Mouse (Mus musculus) embryonic facial prominence, embryonic 10.5 days (tissue): ENCODE results near the gene Ttc28. TPM values are rescaled to one million over a fixed set of nuclear protein-coding genes. Genes with fewer than 3 reads are reported as not detected.
"Not testable (repeated sequence)": the region's sequence is repeated elsewhere in the genome, so short reads cannot be mapped to it uniquely, and the experiment has no call there.

Experiments
- DNase-seq: peaks from one replicate; pipeline ENCODE4 v3.0.0-alpha.2; 2017; ENCODE audit warnings: low spot score
- H3K27ac ChIP-seq: fragments of 300-500 bp; sonication (generic); replicated peaks from 2 replicates; pipeline ENCODE4 v1.5.1; 2016; ENCODE audit warnings: mild to moderate bottlenecking
- H3K27me3 ChIP-seq: fragments of 300-500 bp; sonication (generic); replicated peaks from 2 replicates; pipeline ENCODE4 v1.6.1; 2016; ENCODE audit warnings: low read depth, mild to moderate bottlenecking; ENCODE audit not compliant: poor library complexity, severe bottlenecking
- H3K36me3 ChIP-seq: fragments of 300-500 bp; sonication (generic); replicated peaks from 2 replicates; pipeline ENCODE4 v1.6.1; 2016; ENCODE audit warnings: mild to moderate bottlenecking, moderate library complexity
- H3K4me1 ChIP-seq: fragments of 300-500 bp; sonication (generic); 2 replicates; pipeline ENCODE4 v1.6.1; 2016
- H3K4me3 ChIP-seq: fragments of 300-500 bp; sonication (generic); 2 replicates; pipeline ENCODE4 v1.5.1; 2016; ENCODE audit warnings: mild to moderate bottlenecking, moderate library complexity
- H3K9me3 ChIP-seq: fragments of 300-500 bp; sonication (generic); 2 replicates; pipeline ENCODE4 v1.6.1; 2016; ENCODE audit warnings: mild to moderate bottlenecking
- WGBS: fragments of 180-500 bp; shearing (Covaris S2); methylation state at CpG from one replicate; pipeline ENCODE4 v1.1.7; 2016; 5-methylcytosine and 5-hydroxymethylcytosine counted together
- polyA plus RNA-seq: library from polyadenylated mRNA; unstranded; fragments of >200 nt; fragmentation: Nextera tagmentation; extraction: Ambion mirVana; gene quantifications from 2 replicates; pipeline ENCODE4 v1.2.1, GENCODE M21; 2016

Gene Ttc28
- polyA plus RNA-seq, 1 experiment from 2014 or later = 12.8 TPM

- H3K27me3 ChIP-seq = 0 out of 2 replicates have a peak, but pooled peaks cover 7% of the 10 kb centered on the region
- 0 out of 2 replicates have a peak overlapping the region, but pooled peaks have one; percentile 11 for H3K4me3 ChIP-seq
- no peaks in the 10 kb centered on the region for H3K9me3 ChIP-seq
- WGBS = 17% methylated on average over 14 of the region's 14 CpGs
- peak overlapping the region; percentile 71 for H3K27ac ChIP-seq
- peak; percentile 85 for DNase-seq
- peaks cover 55% of the 10 kb centered on the region for H3K4me1 ChIP-seq
- peaks cover 33% of the 10 kb centered on the region for H3K36me3 ChIP-seq
Measured at GRCm38 (mm10) chr5:111243447-111244040, 363.9 kb downstream of the Ttc28 start.

- Histone ChIP-seq H3K4me1 (peaks cover 55% of the 10 kb centered on the region), H3K27me3 (0 out of 2 replicates have a peak, but pooled peaks cover 7% of the 10 kb centered on the region), H3K36me3 (peaks cover 28% of the 10 kb centered on the region), H3K9me3 (no peaks in the 10 kb centered on the region), H3K27ac (peak overlapping the region; percentile 71), H3K4me3 (0 out of 2 replicates have a peak overlapping the region, but pooled peaks have one; percentile 11)
- 30% methylated on average over 9 of the region's 9 CpGs for WGBS
- DNase-seq = no peak
Measured at GRCm38 (mm10) chr5:111244061-111244460, 364.5 kb downstream of the Ttc28 start.

GRCm38 (mm10) chr5:111247571-111248265 lies 368.1 kb downstream of the Ttc28 start:
- no peaks in the 10 kb centered on the region for H3K9me3 ChIP-seq
- H3K4me3 ChIP-seq = no peak overlapping the region
- no peaks in the 10 kb centered on the region for H3K27me3 ChIP-seq
- WGBS = 88% methylated on average over 10 of the region's 10 CpGs
- H3K4me1 ChIP-seq = peaks cover 50% of the 10 kb centered on the region
- no peak overlapping the region for H3K27ac ChIP-seq
- H3K36me3 ChIP-seq = peaks cover 5% of the 10 kb centered on the region; the same call in 1 of the 2 replicates
- DNase-seq = no peak

GRCm38 (mm10) chr5:111252147-111252546 lies 372.5 kb downstream of the Ttc28 start:
- H3K27me3 ChIP-seq = no peaks in the 10 kb centered on the region
- no peak overlapping the region for H3K4me3 ChIP-seq
- H3K9me3 ChIP-seq = no peaks in the 10 kb centered on the region
- peaks cover 5% of the 10 kb centered on the region; the same call in 1 of the 2 replicates for H3K36me3 ChIP-seq
- DNase-seq = no peak
- H3K4me1 ChIP-seq = peaks cover 51% of the 10 kb centered on the region
- no peak overlapping the region for H3K27ac ChIP-seq
- 84% methylated on average over 3 of the region's 3 CpGs for WGBS

GRCm38 (mm10) chr5:111254362-111254761 lies 374.8 kb downstream of the Ttc28 start:
- no peak overlapping the region for H3K27ac ChIP-seq
- no peaks in the 10 kb centered on the region for H3K36me3 ChIP-seq
- no peak for DNase-seq
- no peaks in the 10 kb centered on the region for H3K27me3 ChIP-seq
- H3K4me1 ChIP-seq = peaks cover 51% of the 10 kb centered on the region
- H3K9me3 ChIP-seq = no peaks in the 10 kb centered on the region
- no peak overlapping the region for H3K4me3 ChIP-seq
- 89% methylated on average over 9 of the region's 9 CpGs for WGBS

- no peak overlapping the region for H3K27ac ChIP-seq
- no peak overlapping the region for H3K4me3 ChIP-seq
- H3K27me3 ChIP-seq = no peaks in the 10 kb centered on the region
- H3K9me3 ChIP-seq = no peaks in the 10 kb centered on the region
- peaks cover 48% of the 10 kb centered on the region for H3K4me1 ChIP-seq
- DNase-seq = no peak
- WGBS = 78% methylated on average over 11 of the region's 11 CpGs
- H3K36me3 ChIP-seq = no peaks in the 10 kb centered on the region
Measured at GRCm38 (mm10) chr5:111254781-111255180, 375.2 kb downstream of the Ttc28 start.

GRCm38 (mm10) chr5:111256181-111256580 lies 376.6 kb downstream of the Ttc28 start:
- no peaks in the 10 kb centered on the region for H3K9me3 ChIP-seq
- peak; percentile 62 for DNase-seq
- no peaks in the 10 kb centered on the region for H3K27me3 ChIP-seq
- H3K4me3 ChIP-seq = peak overlapping the region; percentile 2; the same call in 1 of the 2 replicates
- no peaks in the 10 kb centered on the region for H3K36me3 ChIP-seq
- peak overlapping the region; percentile 55 for H3K27ac ChIP-seq
- 27% methylated on average over 7 of the region's 7 CpGs for WGBS
- H3K4me1 ChIP-seq = peaks cover 45% of the 10 kb centered on the region

GRCm38 (mm10) chr5:111257127-111257526 lies 377.5 kb downstream of the Ttc28 start:
- no peak overlapping the region for H3K27ac ChIP-seq
- H3K4me3 ChIP-seq = no peak overlapping the region
- peaks cover 46% of the 10 kb centered on the region for H3K4me1 ChIP-seq
- no peaks in the 10 kb centered on the region for H3K27me3 ChIP-seq
- WGBS = 5% methylated on average over 2 of the region's 2 CpGs
- DNase-seq = peak; percentile 81
- H3K36me3 ChIP-seq = no peaks in the 10 kb centered on the region
- no peaks in the 10 kb centered on the region for H3K9me3 ChIP-seq

- DNase-seq, H3K4me3 ChIP-seq, H3K9me3 ChIP-seq, H3K27me3 ChIP-seq, H3K27ac ChIP-seq: not testable (repeated sequence)
- 86% methylated on average over 1 of the region's 1 CpGs for WGBS
- peaks cover 43% of the 10 kb centered on the region for H3K4me1 ChIP-seq
- H3K36me3 ChIP-seq = peaks cover 12% of the 10 kb centered on the region
Measured at GRCm38 (mm10) chr5:111261162-111261561, 381.6 kb downstream of the Ttc28 start.

- 67% methylated on average over 13 of the region's 13 CpGs for WGBS
Measured at GRCm38 (mm10) chr5:111261733-111262573, 382.4 kb downstream of the Ttc28 start.

GRCm38 (mm10) chr5:111262574-111263239 lies 383.1 kb downstream of the Ttc28 start:
- Histone ChIP-seq H3K27me3 (no peaks in the 10 kb centered on the region), H3K4me1 (peaks cover 29% of the 10 kb centered on the region), H3K9me3 (peaks cover 10% of the 10 kb centered on the region), H3K27ac (peak overlapping the region; percentile 66), H3K36me3 (peaks cover 27% of the 10 kb centered on the region), H3K4me3 (peak overlapping the region; percentile 27; the same call in 1 of the 2 replicates)
- peak; percentile 43 for DNase-seq
- 24% methylated on average over 11 of the region's 11 CpGs for WGBS

More at GRCm38 (mm10) chr5:111261733-111262573, 382.4 kb downstream of the Ttc28 start:
- peaks cover 20% of the 10 kb centered on the region for H3K36me3 ChIP-seq
- no peak for DNase-seq
- peaks cover 10% of the 10 kb centered on the region for H3K9me3 ChIP-seq
- no peaks in the 10 kb centered on the region for H3K27me3 ChIP-seq
- no peak overlapping the region for H3K4me3 ChIP-seq
- H3K27ac ChIP-seq = peak overlapping the region; percentile 66
- H3K4me1 ChIP-seq = peaks cover 35% of the 10 kb centered on the region

GRCm38 (mm10) chr5:111263370-111263769 lies 383.8 kb downstream of the Ttc28 start:
- Histone ChIP-seq H3K4me3 (peak overlapping the region; percentile 27; the same call in 1 of the 2 replicates), H3K4me1 (peaks cover 31% of the 10 kb centered on the region), H3K27ac (peak overlapping the region; percentile 62), H3K36me3 (peaks cover 34% of the 10 kb centered on the region), H3K9me3 (peaks cover 10% of the 10 kb centered on the region), H3K27me3 (no peaks in the 10 kb centered on the region)
- WGBS = 36% methylated on average over 5 of the region's 5 CpGs
- DNase-seq = no peak
